Mouse (Mus musculus) small intestine, adult 2 months (tissue): ENCODE measurements around the gene Mbd5.

ENCODE experiments used
- CTCF ChIP-seq: fragments of 200-500 bp; IDR thresholded peaks from 2 replicates; pipeline ENCODE4 v1.5.1; 2012; ENCODE audit warnings: low read depth, mild to moderate bottlenecking, control low read depth, inconsistent platforms, low read length, moderate library complexity, mixed read lengths; ENCODE audit not compliant: insufficient replicate concordance, insufficient read length; ENCODE audit errors: extremely low read depth
- POLR2A ChIP-seq: fragments of 200-500 bp; IDR thresholded peaks from 2 replicates; pipeline ENCODE4 v1.6.1; 2012; ENCODE audit warnings: low read depth, mild to moderate bottlenecking, control low read depth, inconsistent platforms, low read length, moderate library complexity

- TF ChIP-seq CTCF (peak; percentile 21; the same call in 1 of the 2 replicates), POLR2A (no peak)
Observed at GRCm38 (mm10) chr2:49359706-49360105, 410.4 kb downstream of the Mbd5 start.
